ENCODE assay signal across 26 mouse cellular contexts in genomic region chr9:62210815-62211214, GRCm38 (mm10).
DNase-seq lines count a peak whose midpoint lies in the region; ATAC-seq and TF ChIP-seq lines count a peak whose summit lies in the region.
"Had no signal": no experiment of that assay in that cellular context is flagged by ENCODE, and none has a peak within 500 bp of the region (broad histone marks: within the 10 kb centered on the region; RNA-seq: fewer than 3 reads in every experiment).

No protein-coding gene starts in this region.

- no peak for ATAC-seq in midbrain, embryonic 11.5 days (ENCODE audit: low FRiP score)
- ATAC-seq: CD4-positive, CD25-positive, alpha-beta regulatory T cell, adult 4 months; forebrain, embryonic 13.5 days; forebrain, embryonic 16.5 days; hindbrain, embryonic 16.5 days; intestine, embryonic 15.5 days had no signal

- WGBS in midbrain, embryonic 11.5 days, result 83% methylated on average over 5 of the region's 5 CpGs
- WGBS in midbrain, embryonic 10.5 days, result 83% methylated on average over 5 of the region's 5 CpGs

- no peak overlapping the region for H3K4me2 ChIP-seq in midbrain, embryonic 11.5 days
- H3K4me2 ChIP-seq: forebrain, embryonic 13.5 days; heart, embryonic 12.5 days; heart, embryonic 15.5 days; hindbrain, embryonic 13.5 days; intestine, embryonic 15.5 days had no signal

- no peaks in the 10 kb centered on the region for H3K27me3 ChIP-seq in midbrain, embryonic 11.5 days (ENCODE audit: control insufficient read depth, insufficient read depth, low read length)
- H3K27me3 ChIP-seq in midbrain, embryonic 10.5 days (ENCODE audit: low read depth, poor library complexity, severe bottlenecking), result no peaks in the 10 kb centered on the region
- H3K27me3 ChIP-seq: forebrain, embryonic 13.5 days; heart, embryonic 12.5 days; heart, embryonic 15.5 days; hindbrain, embryonic 13.5 days; intestine, embryonic 15.5 days had no signal

- H3K9me3 ChIP-seq in midbrain, embryonic 11.5 days (ENCODE audit: control insufficient read depth, low read length), result no peaks in the 10 kb centered on the region
- peaks cover 6% of the 10 kb centered on the region; the same call in 1 of the 2 replicates for H3K9me3 ChIP-seq in midbrain, embryonic 10.5 days (replicated peaks)
- H3K9me3 ChIP-seq: forebrain, embryonic 13.5 days; heart, embryonic 12.5 days; heart, embryonic 15.5 days; hindbrain, embryonic 13.5 days; intestine, embryonic 15.5 days had no signal

- H3K36me3 ChIP-seq in midbrain, embryonic 11.5 days (ENCODE audit: control insufficient read depth, insufficient read depth, low read length), result no peaks in the 10 kb centered on the region
- H3K36me3 ChIP-seq in midbrain, embryonic 10.5 days, result no peaks in the 10 kb centered on the region
- H3K36me3 ChIP-seq: forebrain, embryonic 10.5 days; heart, embryonic 12.5 days; heart, embryonic 15.5 days; hindbrain, embryonic 10.5 days; hindbrain, embryonic 13.5 days; intestine, embryonic 15.5 days had no signal

- H3K27ac ChIP-seq in midbrain, embryonic 11.5 days (ENCODE audit: low read depth, low read length), result no peak overlapping the region
- H3K27ac ChIP-seq in midbrain, embryonic 10.5 days (replicated peaks), result no peak overlapping the region
- peak overlapping the region; percentile 77; the same call in 1 of the 2 replicates for H3K27ac ChIP-seq in cortical plate, adult 2 months (ENCODE audit: insufficient read depth, low read length)
- H3K27ac ChIP-seq: forebrain, embryonic 10.5 days; forebrain, embryonic 13.5 days; gastrocnemius, adult 2 months; heart, embryonic 15.5 days; hindbrain, embryonic 10.5 days; hindbrain, embryonic 13.5 days; intestine, embryonic 15.5 days had no signal

- no peak for TF ChIP-seq CTCF in cortical plate, adult 2 months (IDR thresholded peaks at IDR 0.05; ENCODE audit: extremely low read depth, insufficient read depth, low read length)

- no peaks in the 10 kb centered on the region for H3K4me1 ChIP-seq in midbrain, embryonic 11.5 days (ENCODE audit: control insufficient read depth, insufficient read depth, low read length)
- peaks cover 7% of the 10 kb centered on the region for H3K4me1 ChIP-seq in midbrain, embryonic 10.5 days
- peaks cover 7% of the 10 kb centered on the region for H3K4me1 ChIP-seq in cortical plate, adult 2 months (ENCODE audit: control insufficient read depth, insufficient read depth, low read length)
- H3K4me1 ChIP-seq: heart, embryonic 12.5 days; heart, embryonic 15.5 days; intestine, embryonic 15.5 days had no signal

- H3K4me3 ChIP-seq in midbrain, embryonic 11.5 days (ENCODE audit: low read depth, low read length), result no peak overlapping the region
- H3K4me3 ChIP-seq in midbrain, embryonic 10.5 days, result no peak overlapping the region
- H3K4me3 ChIP-seq in cortical plate, adult 2 months (ENCODE audit: insufficient read depth, low read length), result no peak overlapping the region
- H3K4me3 ChIP-seq: forebrain, embryonic 10.5 days; forebrain, embryonic 13.5 days; gastrocnemius, adult 2 months; heart, embryonic 12.5 days; heart, embryonic 15.5 days; hindbrain, embryonic 10.5 days; hindbrain, embryonic 13.5 days; intestine, embryonic 15.5 days had no signal

- no peak for TF ChIP-seq POLR2A in cortical plate, adult 2 months (IDR thresholded peaks at IDR 0.05; ENCODE audit: extremely low read depth, insufficient read depth, low read length)

- H3K9ac ChIP-seq in midbrain, embryonic 11.5 days (ENCODE audit: low read length), result no peak overlapping the region
- H3K9ac ChIP-seq: forebrain, embryonic 13.5 days; heart, embryonic 12.5 days; heart, embryonic 15.5 days; hindbrain, embryonic 13.5 days; intestine, embryonic 15.5 days had no signal

- peak; percentile 1 for DNase-seq in gastrocnemius, postnatal 10 days
- DNase-seq in gastrocnemius, adult 8-10 months (ENCODE audit: low spot score in 2 of 2), result no peak
- peak; percentile 80 for DNase-seq in midbrain, embryonic 11.5 days (ENCODE audit: low spot score, missing footprints)
- DNase-seq in midbrain, embryonic 10.5 days (ENCODE audit: low spot score), result no peak
- DNase-seq in brain, adult 2 months (ENCODE audit: low read depth, low spot score), result peak; percentile 81
- DNase-seq: adrenal gland, adult 2 months; adrenal gland, postnatal 14 days; cerebellum, adult 11-12 months; cerebellum, adult 8-10 months; cerebellum, postnatal 10 days; cerebellum, postnatal 36 days; gastrocnemius, adult 2 months; gastrocnemius, postnatal 36 days; heart, postnatal 10 days; heart, postnatal 36 days had no signal

Comparison
In these comparisons a context has a peak if more than half of its experiments do, and no peak if none do; other contexts are left out.
1. DNase-seq: peak in gastrocnemius, postnatal 10 days (single experiment), midbrain, embryonic 11.5 days (single experiment) and brain, adult 2 months (single experiment); none in gastrocnemius, adult 8-10 months (0 of 2) and midbrain, embryonic 10.5 days (single experiment).